Mouse (Mus musculus) neural tube, embryonic 14.5 days (tissue): ENCODE data around the gene Stk38. TPM values are rescaled to one million over a fixed set of nuclear protein-coding genes. Genes with fewer than 3 reads are reported as not detected.

Experiments
- polyA plus RNA-seq: library from polyadenylated mRNA; unstranded; fragments of >200 nt; fragmentation: Nextera tagmentation; extraction: Ambion mirVana; gene quantifications from 2 replicates; pipeline ENCODE4 v1.2.1, GENCODE M21; 2014

Gene Stk38
- polyA plus RNA-seq, 1 experiment from 2014 or later = 82.4 TPM

Other genes with a start within 250 kb of the Stk38 start
- gene Mapk13, start 238.7 kb downstream of the Stk38 start, polyA plus RNA-seq = 0.32 and 0.96 TPM in 2 replicates
- gene Brpf3, start 206.9 kb downstream of the Stk38 start, polyA plus RNA-seq = 6.9 and 7.8 TPM in 2 replicates
- gene Pnpla1, start 149.6 kb downstream of the Stk38 start, polyA plus RNA-seq = 0.07 TPM in 1 of 2 replicates, not detected in the other
- gene 4930539E08Rik, start 92.7 kb downstream of the Stk38 start, polyA plus RNA-seq = 0.42 and 0.48 TPM in 2 replicates
- gene Pxt1, start 64.2 kb downstream of the Stk38 start, polyA plus RNA-seq = 0.41 TPM in 1 of 2 replicates, not detected in the other
- gene Kctd20, start 56.0 kb downstream of the Stk38 start, polyA plus RNA-seq = 66.6 and 89.3 TPM in 2 replicates
- gene Srsf3, start 24.6 kb upstream of the Stk38 start, polyA plus RNA-seq = 423 and 489 TPM in 2 replicates
- 59.8 and 81.1 TPM in 2 replicates for gene Cdkn1a, start 83.0 kb upstream of the Stk38 start, polyA plus RNA-seq
- not detected in 2 replicates for gene Rab44, start 106.2 kb upstream of the Stk38 start, polyA plus RNA-seq
- gene Cpne5, start 230.2 kb upstream of the Stk38 start, polyA plus RNA-seq = 38.7 and 64.1 TPM in 2 replicates